Mouse (Mus musculus): ENCODE data around the gene Atxn10. TPM values are rescaled to one million over a fixed set of nuclear protein-coding genes. Genes with fewer than 3 reads are reported as not detected.
A peak's percentile ranks its signal among the peaks of the same experiment; 100 is the strongest.

The Atxn10 gene
- 209 and 214 TPM in 2 replicates for polyA plus RNA-seq (2015; fragmentation: Nextera tagmentation; extraction: Ambion mirVana)

DNA sequence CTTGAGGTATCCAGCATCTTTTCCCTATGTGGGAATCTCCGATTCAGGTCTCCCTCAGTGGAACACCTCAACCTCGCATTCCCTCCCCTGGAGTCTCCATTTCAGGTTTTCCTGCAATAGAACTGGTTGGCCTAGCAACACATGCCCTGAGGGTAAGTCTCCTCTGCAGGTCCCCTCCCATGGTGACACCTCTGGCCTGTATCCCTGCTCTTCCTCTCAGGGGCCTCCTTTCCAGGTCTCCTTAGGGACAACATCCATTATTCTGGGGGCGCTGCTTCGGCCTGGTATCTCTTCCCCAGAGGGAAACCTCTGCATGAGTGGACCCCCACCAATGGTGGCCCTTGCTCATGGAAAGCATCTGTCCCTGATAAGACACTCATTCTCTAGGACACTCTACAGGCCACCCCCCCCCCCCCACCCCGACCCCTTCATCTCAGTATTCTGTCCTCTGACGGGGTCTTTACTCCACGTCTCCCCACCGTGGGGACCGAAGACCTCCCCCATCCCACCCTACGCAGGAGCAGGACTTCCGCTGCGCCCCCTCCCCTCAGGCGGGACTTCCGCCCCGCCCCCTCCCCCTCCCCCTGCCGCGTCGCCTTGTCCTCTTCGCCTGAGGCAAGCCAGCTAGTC is at the start of gene Atxn10:
TSS of gene Atxn10 (plus strand) at position 575 of the 630 bp plus-strand sequence.
- H3K4me3 ChIP-seq (ENCODE audit: low read length) = peak within 1 kb of the TSS; percentile 99
- H3K27me3 ChIP-seq (ENCODE audit: control insufficient read depth, insufficient read depth, low read length) = no peaks in the 10 kb centered on the region
- no peaks in the 10 kb centered on the region for H3K9me3 ChIP-seq (replicated peaks; ENCODE audit: control insufficient read depth, low read length)
- peak within 1 kb of the TSS; percentile 92 for H3K9ac ChIP-seq (ENCODE audit: low read length)
- no peaks in the 10 kb centered on the region for H3K36me3 ChIP-seq (ENCODE audit: control insufficient read depth, insufficient read depth)
- peak within 1 kb of the TSS; percentile 61 for H3K4me2 ChIP-seq (ENCODE audit: low read depth, low read length)
- peaks cover 16% of the 10 kb centered on the region for H3K4me1 ChIP-seq (ENCODE audit: control insufficient read depth, insufficient read depth, low read length)
- no peak for ATAC-seq (replicated peaks; ENCODE audit: extremely low read depth, insufficient read depth, low FRiP score)
- 12% methylated on average over 16 of the region's 19 CpGs for WGBS
- H3K27ac ChIP-seq (ENCODE audit: low read length) = peak within 1 kb of the TSS; percentile 98

DNA sequence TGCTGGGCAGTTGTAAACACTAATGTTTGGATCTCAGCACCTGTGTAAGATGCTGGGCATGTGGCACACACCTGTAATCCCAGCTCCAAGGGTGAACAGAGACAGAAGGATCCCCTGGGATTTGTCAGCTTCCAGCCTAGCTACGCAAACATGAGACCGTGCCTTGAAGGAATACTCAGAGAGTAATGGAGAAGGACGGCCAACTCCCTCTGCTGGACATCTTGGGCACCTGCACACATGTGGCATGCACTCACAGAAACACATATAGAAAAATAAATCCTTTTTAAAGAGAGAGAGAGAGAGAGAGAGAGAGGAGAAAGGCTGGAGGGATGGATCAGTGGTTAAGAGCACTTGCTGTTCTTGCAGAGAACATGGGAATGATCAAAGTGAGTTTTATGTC is 41.4 kb upstream of the Atxn10 start:
- H3K27me3 ChIP-seq (ENCODE audit: control insufficient read depth, insufficient read depth, low read length) = no peaks in the 10 kb centered on the region; the same call in 1 of the 2 replicates
- H3K9ac ChIP-seq (ENCODE audit: low read length) = no peak overlapping the region
- ATAC-seq (replicated peaks; ENCODE audit: extremely low read depth, insufficient read depth, low FRiP score) = no peak
- no peaks in the 10 kb centered on the region for H3K9me3 ChIP-seq (replicated peaks; ENCODE audit: control insufficient read depth, low read length)
- 83% methylated on average over 3 of the region's 3 CpGs for WGBS
- H3K4me1 ChIP-seq (ENCODE audit: control insufficient read depth, insufficient read depth, low read length) = peaks cover 12% of the 10 kb centered on the region
- no peak overlapping the region for H3K4me3 ChIP-seq (ENCODE audit: low read length)
- no peak overlapping the region for H3K4me2 ChIP-seq (ENCODE audit: low read depth, low read length)
- H3K36me3 ChIP-seq (ENCODE audit: control insufficient read depth, insufficient read depth) = no peaks in the 10 kb centered on the region
- H3K27ac ChIP-seq (ENCODE audit: low read length) = no peak overlapping the region

DNA sequence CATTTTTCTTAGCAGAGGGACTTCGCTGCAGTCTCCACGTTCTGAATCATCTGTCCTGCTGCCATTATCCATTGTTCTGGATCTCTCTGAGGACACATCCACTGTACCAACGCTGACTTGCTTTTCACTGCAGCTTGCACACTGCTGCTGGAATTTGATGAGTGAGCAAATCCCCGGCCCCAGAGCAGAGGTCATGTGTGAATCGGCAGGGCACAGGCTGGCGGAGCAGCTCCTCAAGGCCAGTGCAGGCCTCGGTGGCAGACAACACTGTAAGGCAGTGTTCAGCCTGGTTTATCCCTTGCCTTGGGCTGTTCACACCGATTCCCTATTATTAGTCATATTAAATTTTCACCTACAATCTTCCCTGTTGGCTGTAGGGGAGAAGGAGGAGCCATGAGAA is 40.5 kb upstream of the Atxn10 start:
- no peak overlapping the region for H3K4me3 ChIP-seq (ENCODE audit: low read length)
- H3K4me1 ChIP-seq (ENCODE audit: control insufficient read depth, insufficient read depth, low read length) = peaks cover 12% of the 10 kb centered on the region
- no peak overlapping the region for H3K9ac ChIP-seq (ENCODE audit: low read length)
- no peak overlapping the region for H3K4me2 ChIP-seq (ENCODE audit: low read depth, low read length)
- H3K27ac ChIP-seq (ENCODE audit: low read length) = no peak overlapping the region
- H3K27me3 ChIP-seq (ENCODE audit: control insufficient read depth, insufficient read depth, low read length) = no peaks in the 10 kb centered on the region; the same call in 1 of the 2 replicates
- 60% methylated on average over 8 of the region's 8 CpGs for WGBS
- no peak for ATAC-seq (replicated peaks; ENCODE audit: extremely low read depth, insufficient read depth, low FRiP score)
- H3K36me3 ChIP-seq (ENCODE audit: control insufficient read depth, insufficient read depth) = no peaks in the 10 kb centered on the region
- no peaks in the 10 kb centered on the region for H3K9me3 ChIP-seq (replicated peaks; ENCODE audit: control insufficient read depth, low read length)

DNA sequence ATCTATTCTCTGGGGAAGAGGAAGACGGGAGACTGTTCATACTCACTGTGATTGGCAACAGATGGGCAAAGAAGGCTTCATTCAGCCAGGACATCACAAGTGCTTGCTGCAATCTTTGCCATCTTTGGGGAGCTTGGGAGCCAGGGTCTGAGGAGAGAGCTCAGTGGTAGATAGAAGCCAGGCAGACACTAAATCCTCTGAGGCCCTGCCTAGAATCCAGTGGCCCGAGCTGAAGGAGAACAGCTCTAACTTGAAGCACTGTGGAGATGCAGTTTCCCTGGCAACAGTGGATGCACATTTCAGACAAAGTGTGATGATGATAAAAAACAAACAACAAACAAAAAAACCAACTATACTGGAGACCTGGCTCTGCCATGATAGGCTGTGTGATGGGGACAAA is 40.1 kb upstream of the Atxn10 start:
- Histone ChIP-seq H3K27ac (ENCODE audit: low read length) (no peak overlapping the region), H3K4me1 (ENCODE audit: control insufficient read depth, insufficient read depth, low read length) (peaks cover 12% of the 10 kb centered on the region), H3K36me3 (ENCODE audit: control insufficient read depth, insufficient read depth) (no peaks in the 10 kb centered on the region), H3K9ac (ENCODE audit: low read length) (no peak overlapping the region), H3K4me3 (ENCODE audit: low read length) (no peak overlapping the region), H3K27me3 (ENCODE audit: control insufficient read depth, insufficient read depth, low read length) (no peaks in the 10 kb centered on the region; the same call in 1 of the 2 replicates), H3K4me2 (ENCODE audit: low read depth, low read length) (no peak overlapping the region), H3K9me3 (replicated peaks; ENCODE audit: control insufficient read depth, low read length) (no peaks in the 10 kb centered on the region)
- 65% methylated on average over 2 of the region's 2 CpGs for WGBS
- ATAC-seq (replicated peaks; ENCODE audit: extremely low read depth, insufficient read depth, low FRiP score) = no peak

DNA sequence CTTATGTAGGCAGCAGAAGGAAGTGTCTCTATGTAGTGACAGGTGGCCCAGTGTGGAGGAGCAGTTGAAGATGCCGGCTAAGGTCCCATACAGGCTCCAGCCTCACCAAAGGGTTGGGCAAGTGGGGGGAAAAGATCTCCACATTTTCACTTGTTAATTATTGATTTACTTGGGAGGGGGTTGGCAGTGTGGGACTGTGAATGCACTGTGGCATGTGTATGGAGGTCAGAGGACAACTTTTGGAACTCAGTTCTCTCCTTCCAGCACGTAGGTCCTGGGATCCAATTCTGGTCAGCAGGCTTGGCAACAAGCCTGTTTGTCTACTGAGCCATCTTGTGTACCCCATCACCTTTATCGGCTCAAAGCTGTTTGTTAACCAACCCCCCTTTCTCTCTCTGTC is 39.5 kb upstream of the Atxn10 start:
- WGBS = 83% methylated on average over 3 of the region's 3 CpGs
- Histone ChIP-seq H3K4me2 (ENCODE audit: low read depth, low read length) (no peak overlapping the region), H3K9ac (ENCODE audit: low read length) (no peak overlapping the region)

DNA sequence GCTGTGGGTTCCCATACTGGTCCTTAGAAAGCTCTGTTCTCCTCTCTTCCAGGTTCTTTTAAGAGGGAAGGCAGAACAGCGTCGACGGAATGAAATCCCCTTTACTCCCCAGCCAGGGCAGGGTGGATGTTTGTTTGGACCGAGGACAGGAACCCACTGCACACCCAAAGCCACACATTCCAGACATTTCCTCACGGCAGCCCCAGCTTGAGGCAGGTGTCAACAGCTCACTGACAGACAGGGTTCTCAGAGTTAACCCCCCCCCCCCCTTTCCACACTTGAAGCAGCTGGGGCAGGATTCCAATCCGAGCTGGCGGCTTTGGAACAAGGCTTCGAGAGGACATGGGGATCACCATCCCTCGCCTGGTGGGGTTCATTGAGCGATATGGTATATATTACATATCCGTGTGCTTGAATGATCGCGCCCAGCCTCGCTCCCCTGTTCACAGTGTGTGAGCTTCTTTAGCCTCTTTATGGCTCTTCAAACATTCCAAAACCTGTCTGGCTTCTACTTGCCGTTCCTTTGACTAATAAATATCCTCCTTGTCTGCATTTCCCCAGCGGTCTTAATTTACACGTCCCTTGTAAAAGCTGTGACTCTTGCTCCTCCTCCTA is 37.8 kb upstream of the Atxn10 start:
- peak; percentile 41; the same call in 1 of the 2 replicates for ATAC-seq (replicated peaks; ENCODE audit: extremely low read depth, insufficient read depth, low FRiP score)
- no peaks in the 10 kb centered on the region for H3K36me3 ChIP-seq (ENCODE audit: control insufficient read depth, insufficient read depth)
- H3K9me3 ChIP-seq (replicated peaks; ENCODE audit: control insufficient read depth, low read length) = no peaks in the 10 kb centered on the region
- peaks cover 12% of the 10 kb centered on the region for H3K4me1 ChIP-seq (ENCODE audit: control insufficient read depth, insufficient read depth, low read length)
- peak overlapping the region; percentile 1; the same call in 1 of the 2 replicates for H3K9ac ChIP-seq (ENCODE audit: low read length)
- H3K4me2 ChIP-seq (ENCODE audit: low read depth, low read length) = peak overlapping the region; percentile 61
- no peaks in the 10 kb centered on the region; the same call in 1 of the 2 replicates for H3K27me3 ChIP-seq (ENCODE audit: control insufficient read depth, insufficient read depth, low read length)
- WGBS = 21% methylated on average over 17 of the region's 17 CpGs
- peak overlapping the region; percentile 15; the same call in 1 of the 2 replicates for H3K27ac ChIP-seq (ENCODE audit: low read length)
- peak overlapping the region; percentile 34 for H3K4me3 ChIP-seq (ENCODE audit: low read length)

More for the DNA sequence above, 39.5 kb upstream of the Atxn10 start:
- Histone ChIP-seq H3K9me3 (replicated peaks; ENCODE audit: control insufficient read depth, low read length) (no peaks in the 10 kb centered on the region), H3K4me1 (ENCODE audit: control insufficient read depth, insufficient read depth, low read length) (peaks cover 12% of the 10 kb centered on the region), H3K4me3 (ENCODE audit: low read length) (no peak overlapping the region), H3K36me3 (ENCODE audit: control insufficient read depth, insufficient read depth) (no peaks in the 10 kb centered on the region), H3K27ac (ENCODE audit: low read length) (no peak overlapping the region), H3K27me3 (ENCODE audit: control insufficient read depth, insufficient read depth, low read length) (no peaks in the 10 kb centered on the region; the same call in 1 of the 2 replicates)
- no peak for ATAC-seq (replicated peaks; ENCODE audit: extremely low read depth, insufficient read depth, low FRiP score)

DNA sequence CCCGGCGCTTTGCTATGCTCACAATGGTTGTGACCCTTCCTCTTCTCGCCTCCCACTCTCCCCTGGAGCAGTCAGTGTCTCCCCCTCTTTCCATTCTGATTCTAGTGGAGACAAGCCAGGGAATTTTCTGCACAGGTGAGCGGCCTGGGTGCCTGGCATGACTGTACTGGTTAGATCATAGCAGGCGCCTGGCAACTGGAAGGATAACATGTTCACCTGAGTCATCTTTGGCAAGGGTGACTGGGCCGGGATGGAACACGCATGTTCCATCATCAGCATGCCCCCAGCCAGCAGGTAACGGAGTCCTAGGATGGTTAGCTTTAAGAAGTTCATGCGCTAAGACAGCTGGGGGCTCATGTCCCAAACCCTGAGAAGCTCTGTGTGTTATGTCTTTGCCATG is 37.1 kb upstream of the Atxn10 start:
- no peak overlapping the region for H3K4me3 ChIP-seq (ENCODE audit: low read length)
- 0 out of 2 replicates have a peak, but pooled peaks cover 2% of the 10 kb centered on the region for H3K9me3 ChIP-seq (replicated peaks; ENCODE audit: control insufficient read depth, low read length)
- peaks cover 12% of the 10 kb centered on the region for H3K4me1 ChIP-seq (ENCODE audit: control insufficient read depth, insufficient read depth, low read length)
- no peak overlapping the region for H3K9ac ChIP-seq (ENCODE audit: low read length)
- H3K27me3 ChIP-seq (ENCODE audit: control insufficient read depth, insufficient read depth, low read length) = no peaks in the 10 kb centered on the region; the same call in 1 of the 2 replicates
- ATAC-seq (replicated peaks; ENCODE audit: extremely low read depth, insufficient read depth, low FRiP score) = no peak
- no peak overlapping the region for H3K27ac ChIP-seq (ENCODE audit: low read length)
- WGBS = 83% methylated on average over 9 of the region's 9 CpGs
- no peaks in the 10 kb centered on the region for H3K36me3 ChIP-seq (ENCODE audit: control insufficient read depth, insufficient read depth)
- H3K4me2 ChIP-seq (ENCODE audit: low read depth, low read length) = no peak overlapping the region

DNA sequence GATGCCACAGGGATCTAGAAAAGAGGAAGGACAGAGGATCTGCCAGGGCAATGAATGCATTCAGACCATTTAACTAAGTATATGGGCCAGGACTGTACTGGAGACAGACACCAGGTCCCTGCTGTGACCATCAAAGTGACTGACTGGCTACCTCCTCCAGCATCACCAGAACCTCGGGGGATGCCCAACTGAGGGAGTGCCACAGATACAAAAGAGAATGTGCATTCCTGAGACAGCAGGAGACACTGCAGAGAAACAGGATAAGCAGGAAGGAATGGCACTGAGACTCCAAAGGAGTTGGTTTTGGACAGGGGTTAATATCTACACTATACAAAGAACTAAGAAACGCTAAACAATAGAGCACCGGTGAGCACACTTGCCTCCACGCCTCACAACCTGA is 32.8 kb upstream of the Atxn10 start:
- Histone ChIP-seq H3K4me2 (ENCODE audit: low read depth, low read length) (no peak overlapping the region), H3K9ac (ENCODE audit: low read length) (no peak overlapping the region), H3K4me3 (ENCODE audit: low read length) (no peak overlapping the region), H3K36me3 (ENCODE audit: control insufficient read depth, insufficient read depth) (no peaks in the 10 kb centered on the region), H3K4me1 (ENCODE audit: control insufficient read depth, insufficient read depth, low read length) (peaks cover 7% of the 10 kb centered on the region), H3K27me3 (ENCODE audit: control insufficient read depth, insufficient read depth, low read length) (no peaks in the 10 kb centered on the region), H3K9me3 (replicated peaks; ENCODE audit: control insufficient read depth, low read length) (peaks cover 10% of the 10 kb centered on the region), H3K27ac (ENCODE audit: low read length) (no peak overlapping the region)
- 78% methylated on average over 4 of the region's 4 CpGs for WGBS
- ATAC-seq (replicated peaks; ENCODE audit: extremely low read depth, insufficient read depth, low FRiP score) = no peak

DNA sequence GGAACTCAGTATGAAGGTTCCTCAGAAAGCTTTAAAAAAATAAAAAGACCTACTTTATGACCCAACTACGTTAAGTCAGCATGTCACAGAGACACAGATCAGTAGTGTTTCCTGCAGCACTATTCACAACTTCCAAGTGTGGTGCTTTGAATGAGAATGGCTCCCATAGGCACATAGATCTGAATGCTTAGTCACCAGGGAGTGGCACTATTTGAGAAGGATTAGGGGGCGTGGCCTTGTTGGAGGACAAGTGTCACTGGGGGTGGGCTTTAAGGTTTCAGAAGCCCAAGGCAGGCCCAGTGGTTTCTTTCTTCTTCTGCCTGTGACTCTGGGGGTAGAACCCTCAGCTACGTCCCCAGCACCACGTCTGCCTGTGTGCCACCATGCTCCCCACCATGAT is 32.1 kb upstream of the Atxn10 start:
- no peak for ATAC-seq (replicated peaks; ENCODE audit: extremely low read depth, insufficient read depth, low FRiP score)
- no peaks in the 10 kb centered on the region; the same call in 1 of the 2 replicates for H3K4me1 ChIP-seq (ENCODE audit: control insufficient read depth, insufficient read depth, low read length)

More for the DNA sequence above, 32.1 kb upstream of the Atxn10 start:
- no peak overlapping the region for H3K9ac ChIP-seq (ENCODE audit: low read length)
- WGBS = 89% methylated on average over 4 of the region's 4 CpGs
- no peak overlapping the region for H3K4me3 ChIP-seq (ENCODE audit: low read length)
- peaks cover 10% of the 10 kb centered on the region for H3K9me3 ChIP-seq (replicated peaks; ENCODE audit: control insufficient read depth, low read length)
- H3K36me3 ChIP-seq (ENCODE audit: control insufficient read depth, insufficient read depth) = no peaks in the 10 kb centered on the region
- no peaks in the 10 kb centered on the region for H3K27me3 ChIP-seq (ENCODE audit: control insufficient read depth, insufficient read depth, low read length)
- H3K27ac ChIP-seq (ENCODE audit: low read length) = no peak overlapping the region
- H3K4me2 ChIP-seq (ENCODE audit: low read depth, low read length) = no peak overlapping the region
